Mouse (Mus musculus) liver, embryonic 13.5 days (tissue): Measurements from ENCODE around the gene Gm20671. TPM values are rescaled to one million over a fixed set of nuclear protein-coding genes. Genes with fewer than 3 reads are reported as not detected.
"Not testable (repeated sequence)": the region's sequence is repeated elsewhere in the genome, so short reads cannot be mapped to it uniquely, and the experiment has no call there.

ENCODE experiments used
- ATAC-seq: fragments of 200-750 bp; cut with Nextera tagmentation; 2 replicates; pipeline ENCODE4 v1.8.0; 2017; ENCODE audit warnings: low read depth, mild to moderate bottlenecking, moderate number of reproducible peaks, moderate library complexity
- DNase-seq: peaks from one replicate; pipeline ENCODE4 v3.0.0; 2022
- H3K27ac ChIP-seq: fragments of 300-500 bp; sonication (generic); 2 replicates; pipeline ENCODE4 v1.5.1; 2015; ENCODE audit warnings: moderate library complexity, mild to moderate bottlenecking, inconsistent platforms
- H3K27me3 ChIP-seq: fragments of 300-500 bp; sonication (generic); 2 replicates; pipeline ENCODE4 v1.6.1; 2015; ENCODE audit warnings: mild to moderate bottlenecking, inconsistent platforms
- H3K36me3 ChIP-seq: fragments of 300-500 bp; sonication (generic); 2 replicates; pipeline ENCODE4 v1.6.1; 2015; ENCODE audit warnings: mild to moderate bottlenecking, inconsistent platforms
- H3K4me1 ChIP-seq: fragments of 300-500 bp; sonication (generic); replicated peaks from 2 replicates; pipeline ENCODE4 v1.6.1; 2015; ENCODE audit warnings: inconsistent platforms
- H3K4me2 ChIP-seq: fragments of 300-500 bp; sonication (generic); 2 replicates; pipeline ENCODE4 v1.6.1; 2015; ENCODE audit warnings: inconsistent platforms, mild to moderate bottlenecking, moderate library complexity
- H3K4me3 ChIP-seq: fragments of 300-500 bp; sonication (generic); replicated peaks from 2 replicates; pipeline ENCODE4 v1.5.1; 2015; ENCODE audit warnings: mild to moderate bottlenecking, inconsistent platforms
- H3K9ac ChIP-seq: fragments of 300-500 bp; sonication (generic); 2 replicates; pipeline ENCODE4 v1.6.1; 2015; ENCODE audit warnings: mild to moderate bottlenecking, inconsistent platforms
- H3K9me3 ChIP-seq: fragments of 300-500 bp; sonication (generic); replicated peaks from 2 replicates; pipeline ENCODE4 v1.6.1; 2016; ENCODE audit warnings: inconsistent platforms
- WGBS: fragments of 180-500 bp; shearing (Covaris S2); methylation state at CpG from one replicate; pipeline ENCODE4 v1.1.7; 2015; ENCODE audit not compliant: insufficient replicate concordance; 5-methylcytosine and 5-hydroxymethylcytosine counted together
- polyA plus RNA-seq: library from polyadenylated mRNA; unstranded; fragments of >200 nt; fragmentation: Nextera tagmentation; extraction: Ambion mirVana; gene quantifications from 2 replicates; pipeline ENCODE4 v1.2.1, GENCODE M21; 2015

Gene Gm20671
- polyA plus RNA-seq, 1 experiment from 2014 or later: not detected

DNA sequence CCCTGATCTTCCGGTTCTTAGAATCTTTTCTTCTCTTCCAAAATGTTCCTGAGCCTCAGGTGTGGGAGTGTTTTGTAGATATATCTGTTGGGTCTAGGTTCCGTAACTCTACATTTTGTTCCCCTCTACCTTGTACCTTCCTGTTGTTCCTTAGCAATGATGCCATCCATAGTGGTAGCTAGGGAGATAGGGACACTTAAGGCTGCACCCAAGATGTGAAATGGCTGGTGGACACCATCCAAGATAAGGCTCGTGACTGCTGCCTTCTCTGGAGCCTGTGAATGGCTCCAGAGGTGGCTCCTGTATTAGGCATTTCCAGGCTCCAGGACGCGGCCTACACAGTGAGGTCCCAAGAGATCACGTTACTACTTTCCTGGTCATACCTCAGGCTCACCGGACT, 98.6 kb downstream of the Gm20671 start:
- WGBS: 70% methylated on average over 7 of the region's 7 CpGs
- Histone ChIP-seq H3K27me3 (no peaks in the 10 kb centered on the region), H3K9ac (no peak overlapping the region), H3K4me2 (no peak overlapping the region), H3K27ac (no peak overlapping the region), H3K9me3 (no peaks in the 10 kb centered on the region), H3K36me3 (peaks cover under 1% of the 10 kb centered on the region; the same call in 1 of the 2 replicates), H3K4me1 (peaks cover 8% of the 10 kb centered on the region), H3K4me3 (no peak overlapping the region)
- DNase-seq (no peak), ATAC-seq (no peak)

DNA sequence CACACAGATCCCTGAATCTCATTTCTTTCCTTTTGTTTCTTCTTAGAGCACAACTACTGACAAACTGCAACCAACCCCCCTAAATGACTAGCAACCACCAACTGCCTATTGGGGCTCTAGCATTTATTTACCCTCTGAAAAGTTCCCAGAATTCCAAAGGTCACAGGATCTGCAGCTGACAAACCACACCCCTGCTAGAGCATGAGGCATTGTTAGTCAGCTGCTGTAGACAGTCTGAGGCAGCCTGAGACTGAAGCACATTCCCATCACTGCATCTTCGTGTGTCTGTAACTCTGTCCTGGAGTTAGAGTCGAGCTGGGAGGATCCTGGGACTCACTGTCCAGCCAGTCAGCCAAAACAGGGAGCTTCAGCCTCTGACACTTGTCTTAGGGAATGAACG, 101.5 kb downstream of the Gm20671 start:
- WGBS: 59% methylated on average over 3 of the region's 3 CpGs
- H3K27me3 ChIP-seq, H3K4me2 ChIP-seq, H3K27ac ChIP-seq, H3K9me3 ChIP-seq, DNase-seq, H3K4me3 ChIP-seq, H3K9ac ChIP-seq, H3K36me3 ChIP-seq: not testable (repeated sequence)
- H3K4me1 ChIP-seq: peaks cover 10% of the 10 kb centered on the region
- ATAC-seq: peak; percentile 49; the same call in 1 of the 2 replicates

DNA sequence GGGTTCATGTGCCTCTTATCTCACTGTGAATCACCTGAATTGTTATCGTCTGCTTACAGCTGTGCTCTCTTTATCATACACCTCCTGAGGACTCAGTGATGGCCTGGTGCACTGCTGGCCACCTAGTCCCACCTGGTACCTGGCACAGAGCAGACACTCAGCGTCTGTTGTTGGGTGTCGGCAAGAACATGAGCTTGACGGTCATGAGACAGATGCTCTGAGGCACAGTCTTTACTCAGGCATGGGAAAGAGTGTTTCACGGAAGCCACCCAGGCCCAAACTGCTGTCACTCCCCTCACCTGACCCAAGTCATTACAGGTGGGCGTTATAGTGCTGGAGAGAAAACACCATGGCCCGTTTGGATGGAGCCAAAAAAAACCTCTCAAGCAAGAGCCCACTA, 102.9 kb downstream of the Gm20671 start:
- Histone ChIP-seq H3K4me3 (no peak overlapping the region), H3K36me3 (no peaks in the 10 kb centered on the region), H3K9ac (no peak overlapping the region), H3K27ac (no peak overlapping the region), H3K4me1 (peaks cover 14% of the 10 kb centered on the region), H3K4me2 (no peak overlapping the region), H3K27me3 (no peaks in the 10 kb centered on the region), H3K9me3 (no peaks in the 10 kb centered on the region)
- DNase-seq: no peak
- ATAC-seq: no peak
- WGBS: 69% methylated on average over 7 of the region's 7 CpGs

DNA sequence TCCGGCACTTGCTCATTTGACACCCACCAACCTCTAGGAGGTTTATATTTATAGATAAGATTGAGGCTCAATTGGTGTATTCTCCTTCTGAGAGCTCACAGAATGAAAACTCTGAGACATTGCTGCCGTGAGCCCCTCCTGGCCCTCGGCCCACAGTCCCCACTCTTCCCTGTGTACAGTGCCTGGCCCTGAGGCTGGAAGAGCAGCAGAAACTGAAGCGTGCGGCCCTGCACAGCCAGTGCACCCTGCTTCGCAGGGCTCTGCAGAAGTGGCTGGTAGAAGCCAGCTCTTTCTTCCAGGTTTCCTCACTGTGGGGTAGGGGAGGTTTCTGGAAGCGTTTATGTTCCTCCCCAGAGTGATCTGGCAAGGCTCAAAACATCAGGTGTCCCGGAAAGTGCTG, 104.2 kb downstream of the Gm20671 start:
- not testable (repeated sequence) for ATAC-seq, H3K27ac ChIP-seq, H3K4me2 ChIP-seq, H3K27me3 ChIP-seq, H3K9me3 ChIP-seq, H3K4me3 ChIP-seq, DNase-seq, H3K36me3 ChIP-seq, H3K9ac ChIP-seq
- peaks cover 14% of the 10 kb centered on the region for H3K4me1 ChIP-seq
- WGBS: 66% methylated on average over 8 of the region's 8 CpGs

DNA sequence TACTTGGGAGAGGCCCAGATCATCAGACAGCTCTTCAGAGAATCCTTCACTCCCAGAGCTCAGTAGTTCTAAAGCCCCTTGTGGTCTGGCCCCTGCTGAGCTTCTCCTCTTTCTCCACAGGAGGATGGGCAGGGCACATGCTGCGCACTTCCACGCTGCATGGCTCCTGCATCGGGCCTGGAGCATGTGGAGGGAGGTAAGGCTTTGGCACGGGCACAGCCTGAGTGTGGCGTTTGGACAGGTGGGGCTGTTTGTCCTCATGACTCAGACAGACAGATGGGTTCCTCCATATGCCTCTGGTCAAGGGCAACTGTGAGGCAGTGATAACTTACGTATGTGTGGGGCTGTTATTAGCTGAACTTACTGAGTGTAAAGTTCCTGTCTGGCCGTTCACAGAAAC, 104.6 kb downstream of the Gm20671 start:
- ATAC-seq: no peak
- H3K4me2 ChIP-seq: no peak overlapping the region
- WGBS: 59% methylated on average over 7 of the region's 7 CpGs

DNA sequence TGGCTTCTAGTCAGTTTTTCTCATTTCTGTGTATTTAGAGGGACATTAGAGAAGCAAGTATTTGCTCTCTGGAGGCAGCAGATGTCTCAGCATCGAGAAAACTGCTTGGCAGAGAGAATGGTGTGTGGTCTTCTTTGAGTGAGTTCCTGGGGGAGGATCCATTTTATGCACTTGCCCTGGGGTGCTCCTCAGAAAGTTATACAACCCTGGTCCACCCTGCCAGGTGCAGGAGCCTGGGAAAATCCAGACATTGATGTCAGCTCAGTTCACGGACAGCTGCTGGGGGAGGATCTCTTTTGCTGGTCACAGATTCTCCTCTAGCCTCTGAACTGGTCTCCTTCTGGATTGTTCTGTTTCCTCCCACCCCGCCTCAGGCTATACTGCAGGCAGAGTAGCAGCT, 105.6 kb downstream of the Gm20671 start:
- Histone ChIP-seq H3K9me3 (no peaks in the 10 kb centered on the region), H3K36me3 (no peaks in the 10 kb centered on the region), H3K4me1 (peaks cover 14% of the 10 kb centered on the region), H3K4me2 (no peak overlapping the region), H3K4me3 (no peak overlapping the region), H3K9ac (no peak overlapping the region), H3K27me3 (no peaks in the 10 kb centered on the region), H3K27ac (no peak overlapping the region)
- DNase-seq (no peak), ATAC-seq (no peak)
- WGBS: 57% methylated on average over 3 of the region's 3 CpGs

More for the DNA sequence above, 104.6 kb downstream of the Gm20671 start:
- Histone ChIP-seq H3K27ac (no peak overlapping the region), H3K4me1 (peaks cover 14% of the 10 kb centered on the region), H3K4me3 (no peak overlapping the region), H3K9ac (no peak overlapping the region), H3K9me3 (no peaks in the 10 kb centered on the region), H3K27me3 (no peaks in the 10 kb centered on the region), H3K36me3 (no peaks in the 10 kb centered on the region)
- no peak for DNase-seq

DNA sequence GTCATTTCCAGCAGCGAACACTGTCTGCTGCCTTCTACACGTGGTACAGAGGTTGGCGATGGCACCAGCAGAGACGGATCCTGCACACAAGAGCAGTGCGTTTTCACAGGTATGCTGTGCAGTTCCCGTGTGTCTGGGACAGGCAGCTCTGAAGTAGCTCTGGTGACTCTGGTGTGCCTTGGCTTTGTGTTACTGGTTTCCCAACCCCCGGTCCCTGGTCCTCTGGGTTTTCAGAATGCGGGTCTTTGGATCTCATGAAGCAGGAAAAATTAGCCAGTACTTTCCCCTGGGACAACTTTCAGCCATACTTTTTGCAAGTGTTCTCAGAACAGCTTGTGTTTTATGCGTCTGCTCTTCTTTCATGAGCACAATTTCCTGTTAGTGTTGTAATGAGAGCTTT, 106.5 kb downstream of the Gm20671 start:
- H3K4me3 ChIP-seq: no peak overlapping the region
- ATAC-seq: no peak
- H3K4me1 ChIP-seq: peaks cover 14% of the 10 kb centered on the region
- H3K9me3 ChIP-seq: no peaks in the 10 kb centered on the region
- H3K36me3 ChIP-seq: no peaks in the 10 kb centered on the region
- no peaks in the 10 kb centered on the region for H3K27me3 ChIP-seq
- H3K9ac ChIP-seq: no peak overlapping the region
- no peak overlapping the region for H3K27ac ChIP-seq
- WGBS: 73% methylated on average over 9 of the region's 9 CpGs
- H3K4me2 ChIP-seq: no peak overlapping the region
- no peak for DNase-seq

DNA sequence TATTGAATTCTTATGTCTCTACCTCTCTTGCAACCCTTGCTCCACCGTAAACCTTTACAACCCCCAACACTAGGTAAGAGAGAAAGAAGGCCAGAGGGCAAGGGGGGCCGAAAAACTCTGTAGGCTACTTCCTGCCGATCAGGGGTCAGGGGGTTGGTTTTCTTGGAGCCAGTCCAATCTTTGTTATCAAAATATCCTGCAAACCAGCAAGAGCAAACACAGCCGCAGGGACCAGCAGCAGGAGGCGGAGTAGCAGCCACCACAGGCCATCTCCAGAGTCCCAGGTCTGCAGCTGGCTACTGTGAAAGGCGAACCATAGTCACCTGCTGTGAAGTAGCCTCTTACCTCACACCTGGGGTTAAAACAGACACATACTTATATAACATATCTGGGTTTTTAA, 108.0 kb downstream of the Gm20671 start:
- Histone ChIP-seq H3K27ac (peak overlapping the region; percentile 73), H3K9ac (no peak overlapping the region), H3K4me2 (no peak overlapping the region), H3K36me3 (no peaks in the 10 kb centered on the region), H3K4me3 (no peak overlapping the region), H3K27me3 (no peaks in the 10 kb centered on the region), H3K4me1 (peaks cover 11% of the 10 kb centered on the region), H3K9me3 (no peaks in the 10 kb centered on the region)
- 49% methylated on average over 6 of the region's 6 CpGs for WGBS
- DNase-seq: no peak
- ATAC-seq: peak; percentile 19

DNA sequence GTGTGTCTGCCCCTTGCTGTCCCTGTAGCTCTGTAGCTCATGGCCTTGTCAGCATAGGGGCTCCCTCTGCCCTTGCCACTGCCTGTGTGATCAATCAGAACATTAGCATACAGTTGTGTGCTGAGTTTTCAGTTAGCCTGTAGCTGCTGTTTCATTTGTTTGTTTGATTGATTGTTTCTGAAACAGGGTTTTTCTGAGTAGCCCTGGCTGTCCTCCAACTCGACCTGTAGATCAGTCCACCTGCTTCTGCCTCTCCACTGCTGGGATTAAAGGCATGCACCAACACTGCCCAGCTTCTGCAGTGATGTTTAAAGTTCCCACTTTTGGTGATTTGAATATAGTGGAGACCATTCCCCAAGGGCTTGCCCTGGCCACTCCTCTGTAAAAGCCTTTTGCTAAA, 109.2 kb downstream of the Gm20671 start:
- Histone ChIP-seq H3K4me2 (no peak overlapping the region), H3K9ac (0 out of 2 replicates have a peak overlapping the region, but pooled peaks have one; percentile 31), H3K9me3 (no peaks in the 10 kb centered on the region; the same call in 1 of the 2 replicates), H3K36me3 (no peaks in the 10 kb centered on the region), H3K27me3 (no peaks in the 10 kb centered on the region), H3K4me1 (peaks cover 13% of the 10 kb centered on the region), H3K27ac (peak overlapping the region; percentile 73), H3K4me3 (no peak overlapping the region)
- ATAC-seq: no peak
- no peak for DNase-seq
- 20% methylated on average over 1 of the region's 1 CpGs for WGBS

DNA sequence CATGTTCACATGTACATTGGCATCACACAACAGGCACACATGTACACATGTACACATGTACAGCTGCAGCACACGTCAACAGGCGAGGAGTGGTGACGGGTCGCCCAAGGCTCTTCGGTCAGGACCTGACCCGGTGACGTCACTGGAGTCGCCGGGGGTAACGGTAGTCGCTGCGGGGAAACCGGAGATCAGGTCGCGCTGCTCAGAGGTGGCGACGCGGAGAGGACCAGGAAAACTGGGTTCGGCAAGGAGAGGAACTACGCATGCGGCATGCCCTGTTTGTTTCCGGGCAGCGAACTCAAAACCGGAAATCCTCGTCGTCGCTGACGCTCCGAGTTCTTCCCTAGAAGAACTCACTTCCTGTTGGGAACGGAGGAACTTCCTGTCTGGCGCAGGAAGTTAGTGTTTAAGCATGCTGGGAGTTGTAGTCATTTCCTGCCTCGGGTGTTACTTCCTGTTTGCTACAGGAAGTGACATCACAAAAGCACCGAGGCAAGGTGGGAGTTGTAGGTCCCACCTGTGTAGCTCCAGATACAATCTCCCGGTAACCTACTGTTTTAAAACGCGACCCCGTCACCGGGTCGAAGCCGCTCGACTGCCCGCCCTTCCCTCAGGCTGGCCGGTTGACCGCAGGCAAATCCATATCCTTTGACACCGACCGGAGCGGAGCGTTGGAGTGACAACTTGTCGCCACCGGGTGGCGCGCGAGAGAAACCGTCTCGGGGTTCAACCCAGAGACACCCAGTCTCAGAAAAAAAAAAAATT, 113.0 kb downstream of the Gm20671 start:
- no peaks in the 10 kb centered on the region for H3K27me3 ChIP-seq
- peak overlapping the region; percentile 74 for H3K4me3 ChIP-seq
- peak; percentile 83 for DNase-seq
- no peaks in the 10 kb centered on the region; the same call in 1 of the 2 replicates for H3K9me3 ChIP-seq
- H3K36me3 ChIP-seq: no peaks in the 10 kb centered on the region
- H3K27ac ChIP-seq: peak overlapping the region; percentile 88
- peak overlapping the region; percentile 76 for H3K4me2 ChIP-seq
- peaks cover 12% of the 10 kb centered on the region for H3K4me1 ChIP-seq
- peak; percentile 91 for ATAC-seq
- peak overlapping the region; percentile 75 for H3K9ac ChIP-seq
- under 1% methylated on average over 55 of the region's 55 CpGs for WGBS

DNA sequence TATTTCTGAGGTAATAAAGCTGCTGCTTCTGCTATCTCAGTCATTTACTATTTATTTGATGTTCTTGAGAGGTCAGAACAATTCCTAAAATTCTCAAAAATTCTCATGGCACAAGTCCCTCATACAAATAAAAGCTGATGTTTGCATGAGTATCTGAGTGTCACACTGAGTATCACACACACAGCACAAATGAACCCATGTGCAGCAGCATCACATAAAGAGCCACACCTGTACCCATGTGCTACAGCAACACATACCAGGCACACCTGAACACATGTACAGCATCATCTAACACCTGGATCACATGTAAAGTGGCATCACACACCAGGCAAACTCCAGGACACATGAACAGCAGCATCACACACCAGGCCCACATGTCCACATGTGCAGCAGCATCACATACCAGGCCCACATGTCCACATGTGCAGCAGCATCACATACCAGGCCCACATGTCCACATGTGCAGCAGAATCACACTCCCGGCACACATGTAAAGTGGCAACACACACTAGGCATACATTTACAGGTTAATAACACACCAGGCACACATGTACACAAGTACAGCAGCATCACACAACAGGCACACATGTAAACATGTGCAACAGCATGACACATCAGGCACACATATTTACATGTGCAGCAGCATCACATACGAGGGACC, 113.7 kb downstream of the Gm20671 start:
- Histone ChIP-seq H3K27me3 (no peaks in the 10 kb centered on the region), H3K36me3 (no peaks in the 10 kb centered on the region), H3K4me1 (peaks cover 12% of the 10 kb centered on the region), H3K27ac (peak overlapping the region; percentile 88), H3K9me3 (no peaks in the 10 kb centered on the region; the same call in 1 of the 2 replicates), H3K4me2 (peak overlapping the region; percentile 76), H3K9ac (peak overlapping the region; percentile 75), H3K4me3 (peak overlapping the region; percentile 74)
- ATAC-seq (no peak; the same call in 1 of the 2 replicates), DNase-seq (peak; percentile 15)
- WGBS: 19% methylated on average over 2 of the region's 2 CpGs
